In genomic region chr6:134897443-134898094, GRCm38 (mm10) we compare ENCODE assay signal across 8 mouse cellular contexts. TPM values are rescaled to one million over a fixed set of nuclear protein-coding genes. Genes with fewer than 3 reads are reported as not detected.
DNase-seq lines count a peak whose midpoint lies in the region; ATAC-seq and TF ChIP-seq lines count a peak whose summit lies in the region.

No protein-coding gene starts in this region.

- TF ChIP-seq POLR2A in cortical plate, adult 2 months (IDR thresholded peaks at IDR 0.05; ENCODE audit: extremely low read depth, insufficient read depth, low read length), result peak; percentile 85

- H3K27ac ChIP-seq in cortical plate, adult 2 months (ENCODE audit: insufficient read depth, low read length), result peak overlapping the region; percentile 99

- ATAC-seq in megakaryocyte, adult 5-6 weeks (ENCODE audit: poor library complexity, severe bottlenecking), result peak; percentile 83

- H3K4me1 ChIP-seq in cortical plate, adult 2 months (ENCODE audit: control insufficient read depth, insufficient read depth, low read length), result no peaks in the 10 kb centered on the region

- no peak for TF ChIP-seq CTCF in cortical plate, adult 2 months (IDR thresholded peaks at IDR 0.05; ENCODE audit: extremely low read depth, insufficient read depth, low read length)

- DNase-seq in adipocyte (ENCODE audit: low spot score), result peak; percentile 92
- peak; percentile 95 for DNase-seq in gastrocnemius, adult 8-10 months (ENCODE audit: low spot score in 2 of 2)
- peak; percentile 98 for DNase-seq in induced T-regulatory cell, adult 2 months (ENCODE audit: low read depth)
- peak; percentile 92 to 94 for DNase-seq in left cerebral cortex, adult 8-10 months (ENCODE audit: low spot score in 2 of 2)
- DNase-seq in right cerebral cortex, adult 18-20 months, result peak; percentile 91
- DNase-seq in urinary bladder, adult 2 months (ENCODE audit: low spot score), result peak; percentile 98

- H3K4me3 ChIP-seq in cortical plate, adult 2 months (ENCODE audit: insufficient read depth, low read length), result peak overlapping the region; percentile 74

RNA-seq across cellular contexts. Expression of gene Gpr19, which starts 0.8 kb away (rescaled TPM):
- polyA plus RNA-seq in cortical plate, adult 2 months (2012; rRNA removed), result 24.4 and 24.5 TPM in 2 replicates
- 1 to 10 TPM; 3.6 to 5.4 (median 4.7) TPM for total RNA-seq in gastrocnemius, adult 8-10 months (2022)
- total RNA-seq in left cerebral cortex, adult 8-10 months (2022), result 10 to 100 TPM; 22.9 to 26.3 (median 24.7) TPM
- 7.4 and 9.8 TPM in 2 replicates for total RNA-seq in megakaryocyte, adult 5-6 weeks (2015)
- 7.7 and 11.0 TPM in 2 replicates for total RNA-seq in megakaryocyte, adult 5-6 weeks (2017)
- polyA plus RNA-seq in urinary bladder, adult 2 months (2012; rRNA removed), result 9.5 and 9.7 TPM in 2 replicates

RNA-seq across cellular contexts. Expression of gene Cdkn1b, which starts 22.6 kb away (rescaled TPM):
- 20.0 and 20.6 TPM in 2 replicates for polyA plus RNA-seq in cortical plate, adult 2 months (2012; rRNA removed)
- total RNA-seq in gastrocnemius, adult 8-10 months (2022), result 10 to 100 TPM; 30.9 to 37.5 (median 33.1) TPM
- total RNA-seq in left cerebral cortex, adult 8-10 months (2022), result 10 to 100 TPM; 36.6 to 39.0 (median 37.9) TPM
- total RNA-seq in megakaryocyte, adult 5-6 weeks (2015), result 44.0 and 52.2 TPM in 2 replicates
- 92.3 and 104 TPM in 2 replicates for total RNA-seq in megakaryocyte, adult 5-6 weeks (2017)
- polyA plus RNA-seq in urinary bladder, adult 2 months (2012; rRNA removed), result 28.8 and 32.3 TPM in 2 replicates

Comparison
In these comparisons a context has a peak if more than half of its experiments do, and no peak if none do; other contexts are left out.
1. Peak in every context shown above with its lines: DNase-seq, ATAC-seq, H3K4me3 ChIP-seq and H3K27ac ChIP-seq.